Mouse (Mus musculus) gastrocnemius, postnatal 4 days (tissue): ENCODE measurements at regions not wholly inside any gene's neighbourhood (a gene's known extent, or its start where the extent isn't known, plus 50 kb on each side); places are given as distances from the start of the nearest gene placed in this dataset.

Experiments
- DNase-seq, 2 experiments: peaks; one replicate each; pipeline ENCODE4 v3.0.0; 2021 to 2022; ENCODE audit warnings: low spot score in 2 of 2, mixed read lengths in 2 of 2

DNA sequence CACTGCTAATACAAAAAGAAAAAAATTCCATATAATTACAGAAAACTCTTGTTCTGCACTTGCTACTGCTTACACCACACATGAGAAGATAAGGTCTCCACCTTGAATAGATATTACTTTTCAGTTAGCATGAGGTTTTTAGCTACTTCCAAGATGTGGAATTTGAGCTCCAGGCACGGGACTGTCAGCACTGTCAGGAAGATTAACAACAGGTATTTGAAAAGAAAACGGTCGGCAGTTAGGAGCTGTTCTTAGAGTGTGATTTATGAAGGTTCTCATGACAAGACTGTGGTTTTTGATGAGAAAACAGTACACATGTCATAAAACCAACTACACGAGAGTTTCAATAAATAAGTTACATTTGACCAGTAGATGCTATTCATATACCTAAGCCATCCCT, 2970.4 kb upstream of the 5930422O12Rik start:
- no peak for DNase-seq

DNA sequence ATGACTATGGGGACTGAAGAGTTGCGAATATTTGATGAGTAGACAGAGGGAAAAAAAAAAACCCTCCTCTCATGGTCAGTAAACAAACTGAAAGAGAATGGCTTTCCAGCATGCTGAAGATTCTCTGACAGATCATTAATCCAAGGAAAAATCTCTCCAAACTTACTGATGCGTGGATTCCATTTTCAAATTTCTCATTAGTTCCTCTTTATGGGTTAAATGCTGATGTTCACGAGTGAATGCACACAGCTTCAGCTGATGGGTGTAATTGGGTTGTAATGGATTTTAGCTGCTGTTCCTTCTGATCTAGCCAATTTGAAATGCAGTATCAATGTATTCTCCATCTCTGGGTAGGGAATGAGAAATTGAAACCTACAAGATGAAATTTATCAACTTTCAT, 2945.6 kb upstream of the 5930422O12Rik start:
- DNase-seq, result no peak

DNA sequence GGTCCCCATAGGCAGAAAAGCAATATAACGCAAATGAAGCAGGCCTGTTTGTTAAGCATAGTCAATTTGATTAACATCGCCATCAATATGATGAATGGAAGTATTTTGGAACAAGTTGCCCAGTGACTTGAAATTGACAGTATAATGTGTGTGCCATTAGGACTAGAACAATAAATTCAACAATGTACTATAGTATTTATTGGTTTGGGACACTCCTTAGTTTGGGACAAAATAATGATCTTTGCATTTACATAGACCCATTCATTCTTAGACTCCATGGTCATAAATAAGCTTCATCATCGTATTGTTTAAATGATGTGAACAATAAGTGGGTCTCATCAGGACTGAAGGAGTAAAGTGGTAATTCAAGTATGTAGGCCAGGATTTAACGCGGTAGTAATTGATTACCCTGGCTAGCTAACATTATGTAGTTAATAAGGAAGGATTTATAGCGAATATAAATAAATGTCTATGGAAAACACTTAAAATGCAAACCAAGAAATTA, 2933.6 kb upstream of the 5930422O12Rik start:
- no peak for DNase-seq

DNA sequence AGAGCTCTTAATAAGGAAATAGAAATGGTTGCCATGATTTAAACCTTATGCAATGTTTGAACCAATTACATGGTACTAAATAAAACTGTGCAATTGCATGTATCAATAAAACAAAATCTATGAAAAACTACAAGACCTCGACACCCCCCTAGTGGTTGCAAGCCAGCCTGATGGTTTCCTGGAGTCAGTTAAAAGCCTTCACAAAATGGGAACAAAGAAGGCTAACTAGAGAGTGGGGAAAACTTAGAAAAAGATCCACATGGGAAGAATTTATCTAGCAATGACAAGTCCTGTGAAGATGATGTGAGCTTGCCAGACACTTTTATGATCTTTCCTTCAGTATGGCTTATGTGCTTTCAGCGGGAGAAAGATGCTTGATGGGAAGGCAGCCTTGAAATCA, 2926.3 kb upstream of the 5930422O12Rik start:
- DNase-seq, result no peak

DNA sequence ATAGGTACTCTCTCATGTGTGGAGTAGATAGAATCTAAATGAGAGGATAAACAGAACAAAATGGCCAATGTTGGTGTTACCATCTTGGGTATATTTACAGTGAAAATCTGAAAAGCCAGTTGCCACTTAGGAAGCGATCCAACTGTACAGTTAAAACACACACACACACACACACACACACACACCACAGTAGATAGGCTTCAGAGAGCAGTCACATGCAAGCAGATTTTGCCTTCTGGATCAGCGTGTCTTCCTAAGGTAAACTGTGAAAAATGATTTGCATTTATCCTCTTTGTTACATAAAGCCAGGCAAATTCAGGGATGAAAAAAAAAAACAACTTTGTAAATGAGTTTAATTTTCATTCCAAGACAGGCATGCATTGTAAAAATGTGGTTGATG, 2917.2 kb upstream of the 5930422O12Rik start:
- DNase-seq, result no peak

DNA sequence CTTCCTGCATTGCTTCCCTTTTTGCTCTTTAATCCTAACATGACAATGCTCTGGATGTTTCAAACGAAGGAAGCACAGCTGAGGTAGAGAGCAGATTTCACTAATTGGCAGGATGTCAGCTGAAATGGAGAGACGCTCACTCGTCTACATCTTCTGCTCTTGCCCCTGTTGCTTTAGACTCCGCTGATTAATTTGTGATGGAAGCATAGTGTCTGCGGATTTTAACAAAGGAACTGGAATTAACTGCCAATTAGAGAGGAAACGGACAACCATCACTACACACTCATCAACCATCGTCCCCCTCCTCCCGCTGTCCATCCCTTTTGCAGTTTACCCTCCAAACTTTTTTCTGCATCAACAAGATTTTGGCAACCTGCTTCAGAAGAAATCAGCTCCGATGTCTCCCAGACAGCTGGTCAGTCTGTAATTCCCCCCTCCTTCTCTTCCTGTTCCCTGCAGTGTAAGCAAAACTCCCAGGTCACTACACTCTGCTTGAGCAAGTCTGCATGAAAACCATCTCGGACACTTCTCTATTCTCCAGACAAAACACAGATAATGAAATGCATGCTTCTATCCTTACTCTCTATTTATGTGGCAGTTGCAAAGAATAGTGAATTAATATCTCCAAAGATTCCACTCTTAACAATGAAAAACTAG, 2905.6 kb upstream of the 5930422O12Rik start:
- DNase-seq, result no peak

DNA sequence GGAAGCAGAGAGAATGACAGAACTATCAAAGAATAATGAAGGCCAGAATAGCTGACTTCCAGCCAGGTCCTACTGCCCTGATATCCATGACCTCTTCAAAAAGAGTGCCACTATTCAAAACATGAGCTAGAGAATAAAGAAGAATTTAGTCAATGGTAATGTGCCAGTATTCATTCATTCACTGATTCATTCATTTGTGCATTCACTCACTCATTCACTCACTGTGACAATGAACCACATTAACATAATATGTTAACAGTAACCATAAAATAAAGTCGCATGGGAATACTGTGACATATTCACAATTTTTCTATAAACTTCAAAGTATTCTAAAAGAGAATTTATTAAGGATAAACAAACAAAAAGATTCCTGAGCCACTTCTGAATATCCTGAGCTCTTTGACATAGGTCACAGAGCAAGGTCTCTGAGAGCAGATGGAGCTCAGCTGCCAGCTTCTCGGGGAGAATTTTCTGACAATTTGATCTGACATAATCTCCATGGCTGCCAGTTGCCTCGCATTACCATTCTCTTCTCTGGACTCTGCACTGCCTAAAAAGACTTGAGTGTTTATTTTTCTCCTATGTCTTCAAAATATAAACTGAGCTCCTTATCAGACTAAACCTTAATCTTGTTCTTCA, 2895.5 kb upstream of the 5930422O12Rik start:
- DNase-seq, result no peak

DNA sequence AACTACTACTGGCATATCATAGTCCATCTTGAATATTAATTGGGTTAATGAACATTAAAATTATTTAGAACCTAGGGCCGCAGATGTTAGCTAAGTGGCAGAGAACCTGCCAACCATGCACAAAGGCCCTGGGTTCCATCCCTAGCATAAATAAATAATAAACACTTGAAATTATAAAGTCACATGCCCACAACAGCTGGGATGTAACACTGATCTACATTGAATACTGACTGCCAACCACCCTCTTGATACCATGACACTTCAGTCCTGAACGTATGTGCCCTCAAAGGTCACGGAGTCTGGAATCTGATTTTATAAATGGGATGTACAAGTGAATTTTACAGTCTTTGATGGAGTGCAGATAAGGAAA, 2895.0 kb upstream of the 5930422O12Rik start:
- no peak for DNase-seq

DNA sequence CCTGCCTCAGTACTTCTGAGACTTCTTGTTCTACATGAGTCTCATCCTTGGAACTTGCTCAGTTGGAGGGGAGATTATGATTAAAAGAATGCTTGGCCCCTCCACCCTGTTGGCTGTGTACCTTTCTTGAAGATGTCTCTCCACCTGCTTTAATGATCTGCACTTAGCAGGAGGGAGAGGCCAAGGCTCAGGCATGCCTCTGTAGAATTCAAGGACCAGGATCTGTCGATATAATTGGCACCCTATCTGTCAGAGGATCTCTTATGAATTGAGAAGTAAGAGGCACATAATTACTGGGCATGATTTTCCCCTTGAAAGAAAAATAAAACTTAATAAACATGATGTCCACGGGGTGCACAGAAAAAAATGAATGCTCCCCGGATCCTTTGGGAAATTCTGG, 2893.1 kb upstream of the 5930422O12Rik start:
- no peak for DNase-seq

DNA sequence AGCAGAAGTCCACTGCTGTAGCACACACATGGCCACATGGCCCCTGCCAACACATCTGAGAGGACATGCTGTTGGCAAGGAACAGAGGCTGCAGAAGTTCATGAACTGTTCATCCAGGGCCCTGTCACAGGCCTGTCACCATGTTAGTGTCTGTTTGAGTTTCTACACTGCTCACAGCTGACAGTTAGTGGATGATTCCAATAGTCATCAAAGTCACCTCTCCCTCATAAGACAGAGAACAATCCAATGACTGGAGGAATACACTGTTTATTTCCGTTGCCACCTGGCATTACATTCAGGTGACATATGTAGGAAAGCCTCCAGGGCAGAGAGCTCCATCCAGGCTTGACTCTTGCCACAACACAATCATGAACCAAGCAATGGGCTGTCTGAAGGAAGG, 2886.3 kb upstream of the 5930422O12Rik start:
- no peak for DNase-seq

DNA sequence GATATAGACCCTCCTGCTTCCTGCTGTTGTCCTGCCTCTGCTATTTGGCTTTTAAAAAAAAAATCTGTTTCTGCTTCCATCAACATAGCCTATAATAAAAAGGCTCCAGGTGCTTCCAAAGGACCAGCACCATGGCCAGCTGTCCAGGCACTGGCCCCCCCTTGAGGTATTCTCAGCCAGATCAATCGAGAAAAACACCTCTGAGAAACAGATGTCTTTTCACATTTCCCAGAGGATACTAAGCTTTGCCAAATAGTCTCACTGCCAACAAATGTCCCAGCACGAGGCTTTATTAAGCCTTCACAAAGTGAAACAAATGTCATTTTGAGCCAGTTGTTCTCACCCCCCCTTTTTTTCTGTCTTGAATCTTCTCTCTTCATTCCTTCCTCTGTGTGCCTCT, 2880.7 kb upstream of the 5930422O12Rik start:
- DNase-seq, result peak in 1 of 2 experiments; percentile 11

DNA sequence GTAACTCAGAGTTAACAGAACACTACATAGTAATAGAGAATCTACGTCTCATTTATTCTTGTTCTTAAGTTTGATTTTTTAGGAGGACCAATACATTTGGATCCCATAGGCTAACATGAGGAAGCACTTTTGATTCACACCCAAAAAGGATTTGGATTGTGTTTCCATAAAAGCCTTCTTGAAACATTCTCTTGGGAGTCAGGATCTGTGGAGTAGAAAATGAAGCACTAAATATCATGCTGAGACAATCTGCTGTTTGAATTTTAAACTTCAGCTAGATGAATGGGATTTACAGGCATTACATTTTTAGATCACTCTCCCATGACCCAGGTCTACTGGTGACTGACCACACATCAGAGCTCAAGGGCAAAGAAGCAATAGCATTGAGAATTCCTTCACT, 2877.5 kb upstream of the 5930422O12Rik start:
- no peak for DNase-seq

DNA sequence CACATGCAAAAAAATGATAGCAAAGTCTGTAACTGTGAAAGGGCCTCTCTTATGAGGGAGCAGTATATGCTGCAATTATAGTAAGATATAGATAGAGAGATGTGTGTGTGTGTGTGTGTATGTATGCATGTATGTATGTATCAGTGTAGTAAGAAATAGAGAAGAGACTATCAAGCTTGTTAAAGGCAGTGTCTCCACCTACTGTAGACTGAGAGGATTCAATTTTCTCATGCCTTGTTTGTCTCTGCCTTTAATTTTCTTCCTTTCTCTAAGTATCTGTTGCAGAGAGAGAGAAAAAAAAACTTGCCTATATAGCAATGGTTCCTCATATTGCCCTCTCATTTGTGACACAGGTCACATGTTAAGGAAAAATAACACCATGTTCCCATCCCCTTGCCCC, 2871.1 kb upstream of the 5930422O12Rik start:
- no peak for DNase-seq

DNA sequence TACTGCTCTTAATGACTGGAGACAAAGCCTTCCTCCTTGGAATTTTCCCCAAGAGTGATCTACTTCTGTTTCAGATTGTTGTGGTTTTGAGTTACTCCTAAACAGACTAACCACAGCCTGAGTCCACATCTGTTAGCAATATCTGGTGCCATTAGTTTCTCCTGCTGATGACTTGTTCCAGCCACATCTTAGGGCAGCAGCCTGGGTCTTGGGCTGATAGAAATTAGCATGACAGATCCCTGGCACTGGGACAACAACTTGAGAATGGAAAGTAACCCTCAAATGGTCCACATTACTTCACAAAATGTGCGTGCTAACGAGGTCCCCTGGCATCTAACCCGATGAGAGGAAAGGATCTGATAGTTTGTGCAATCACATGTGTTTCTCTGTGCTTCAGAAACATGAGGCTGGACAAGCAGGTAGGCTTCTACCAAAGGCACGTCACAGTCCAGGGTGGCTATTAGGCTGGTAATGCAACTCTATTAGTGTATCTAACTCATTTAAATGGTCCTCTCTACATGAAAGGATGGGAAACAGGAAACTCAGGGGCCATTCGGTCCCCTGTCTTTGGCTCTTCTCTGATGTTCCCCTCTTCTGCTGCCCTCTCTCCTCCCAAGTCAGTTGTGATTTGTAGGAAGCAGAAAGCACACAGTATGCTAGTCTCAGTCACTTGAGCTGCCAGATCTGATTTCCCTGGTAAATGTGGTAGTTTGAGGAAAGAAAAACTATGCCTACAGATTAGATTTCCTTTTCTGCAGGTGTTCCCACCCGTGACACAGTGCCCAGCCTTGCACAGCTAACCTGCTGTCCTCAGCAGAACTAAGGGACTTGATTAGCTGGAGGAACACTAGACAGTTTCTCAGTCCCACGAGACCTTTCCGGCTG, 2866.9 kb upstream of the 5930422O12Rik start:
- DNase-seq, result no peak

DNA sequence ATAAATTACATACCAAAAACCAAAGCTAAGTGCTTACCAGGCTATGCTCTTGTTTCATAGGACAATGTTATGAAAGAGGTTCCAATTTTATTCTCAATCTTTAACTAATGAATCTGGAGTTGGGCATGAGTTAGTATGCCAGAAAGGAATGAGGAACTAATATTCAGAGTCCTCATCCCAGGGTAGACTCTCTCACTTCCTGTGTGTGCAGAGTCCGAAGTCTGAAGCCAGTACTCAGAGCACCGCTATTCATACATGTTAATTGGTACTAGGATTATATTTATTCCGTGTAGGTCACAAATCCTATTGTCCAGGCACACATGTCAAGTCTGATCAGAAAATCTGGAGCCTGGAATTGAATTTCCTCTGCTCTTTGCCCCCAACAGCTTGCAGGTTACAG, 2858.7 kb upstream of the 5930422O12Rik start:
- no peak for DNase-seq

DNA sequence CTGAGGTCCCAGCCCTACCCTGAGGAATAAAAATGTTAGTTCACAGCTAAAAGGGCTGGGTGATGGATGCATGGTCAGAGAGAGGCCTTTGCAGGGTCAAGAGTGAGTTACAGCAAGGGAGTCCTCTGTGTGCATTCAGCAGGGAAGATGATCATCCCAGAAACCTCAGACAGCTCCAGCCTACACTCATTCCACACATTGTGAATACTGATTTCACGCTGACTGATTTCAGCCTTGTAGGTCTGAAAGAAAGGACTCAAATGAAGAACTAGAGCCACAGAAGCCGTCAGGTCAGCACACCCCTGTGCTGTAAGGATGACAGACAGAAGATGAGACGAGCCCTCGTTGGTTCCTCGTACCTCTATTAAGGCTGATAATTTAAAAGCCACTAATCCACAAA, 2858.0 kb upstream of the 5930422O12Rik start:
- no peak for DNase-seq

DNA sequence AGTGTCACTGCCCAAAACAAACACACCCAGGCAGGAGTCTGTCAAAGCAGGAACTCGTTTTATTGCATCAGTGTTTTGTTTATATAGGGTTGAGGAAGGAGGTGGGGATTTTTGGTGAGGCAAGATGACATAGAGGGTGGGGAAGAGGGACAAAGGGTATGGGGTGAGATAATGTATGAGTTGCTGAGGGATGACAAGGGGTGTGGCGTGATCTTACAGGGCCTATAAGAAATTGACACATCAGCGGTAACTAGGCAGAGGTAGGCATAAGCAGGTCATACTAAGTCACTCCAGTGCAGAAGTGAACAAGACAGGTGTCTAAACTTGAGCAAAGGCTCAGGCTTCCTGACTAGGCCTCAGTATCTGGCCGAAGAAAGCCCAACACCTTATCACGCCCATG, 2841.0 kb upstream of the 5930422O12Rik start:
- DNase-seq, result no peak

DNA sequence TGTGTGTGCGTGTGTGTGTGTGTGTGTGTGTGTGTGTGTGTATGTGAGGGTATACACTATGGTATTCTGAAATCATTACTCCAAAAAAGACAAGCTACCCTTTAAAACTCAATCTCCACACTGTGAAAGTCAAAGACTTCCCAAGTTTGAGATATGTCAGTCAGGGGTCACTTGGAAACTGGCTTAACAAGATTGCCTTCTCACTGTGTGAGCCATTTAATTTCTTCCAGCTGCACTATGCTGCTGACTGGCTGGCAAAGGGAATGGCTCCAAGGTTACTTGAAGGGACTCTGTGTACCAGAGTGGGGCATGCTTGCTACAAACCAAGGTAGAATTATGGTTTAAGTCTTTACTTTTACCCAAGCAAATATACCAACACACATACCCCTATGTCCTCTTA, 2826.1 kb upstream of the 5930422O12Rik start:
- no peak for DNase-seq

DNA sequence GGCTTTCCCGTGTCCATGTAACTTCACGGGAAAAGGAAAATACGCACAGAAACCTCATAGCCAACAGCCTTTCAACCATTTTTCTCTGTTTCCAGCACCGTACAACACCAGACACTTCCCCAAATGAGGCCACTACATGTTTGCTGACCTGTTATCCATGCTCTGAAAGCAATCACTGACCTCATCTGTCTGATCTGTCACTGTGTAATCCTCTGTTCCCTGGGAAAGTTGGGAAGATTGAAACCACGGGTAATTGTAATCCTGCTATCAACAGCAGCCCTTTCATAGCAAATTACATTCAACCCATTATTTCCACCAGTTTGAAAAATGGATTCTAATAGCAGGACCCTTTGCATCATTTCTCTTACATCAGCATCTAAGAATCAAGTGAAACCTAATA, 2798.2 kb upstream of the 5930422O12Rik start:
- no peak for DNase-seq

DNA sequence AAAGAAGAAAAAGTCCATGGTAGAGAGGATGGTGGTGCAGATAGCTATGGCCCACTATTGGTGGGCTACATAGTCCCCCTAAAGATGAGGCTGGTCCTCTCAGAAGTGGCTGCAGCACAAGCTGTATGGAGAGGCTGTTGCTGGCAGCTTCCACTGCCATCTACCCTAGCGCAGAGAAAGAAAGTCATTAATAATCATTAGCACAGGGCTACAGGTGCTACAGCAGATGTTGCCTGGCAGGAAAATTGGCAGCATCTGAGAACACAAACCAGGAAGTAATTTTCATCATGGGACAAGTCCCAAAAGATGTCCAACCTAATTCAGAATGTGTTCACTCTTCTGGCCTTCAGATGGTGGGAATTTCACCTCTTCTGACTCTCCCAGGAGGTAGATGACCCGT, 2791.7 kb upstream of the 5930422O12Rik start:
- DNase-seq, result no peak

DNA sequence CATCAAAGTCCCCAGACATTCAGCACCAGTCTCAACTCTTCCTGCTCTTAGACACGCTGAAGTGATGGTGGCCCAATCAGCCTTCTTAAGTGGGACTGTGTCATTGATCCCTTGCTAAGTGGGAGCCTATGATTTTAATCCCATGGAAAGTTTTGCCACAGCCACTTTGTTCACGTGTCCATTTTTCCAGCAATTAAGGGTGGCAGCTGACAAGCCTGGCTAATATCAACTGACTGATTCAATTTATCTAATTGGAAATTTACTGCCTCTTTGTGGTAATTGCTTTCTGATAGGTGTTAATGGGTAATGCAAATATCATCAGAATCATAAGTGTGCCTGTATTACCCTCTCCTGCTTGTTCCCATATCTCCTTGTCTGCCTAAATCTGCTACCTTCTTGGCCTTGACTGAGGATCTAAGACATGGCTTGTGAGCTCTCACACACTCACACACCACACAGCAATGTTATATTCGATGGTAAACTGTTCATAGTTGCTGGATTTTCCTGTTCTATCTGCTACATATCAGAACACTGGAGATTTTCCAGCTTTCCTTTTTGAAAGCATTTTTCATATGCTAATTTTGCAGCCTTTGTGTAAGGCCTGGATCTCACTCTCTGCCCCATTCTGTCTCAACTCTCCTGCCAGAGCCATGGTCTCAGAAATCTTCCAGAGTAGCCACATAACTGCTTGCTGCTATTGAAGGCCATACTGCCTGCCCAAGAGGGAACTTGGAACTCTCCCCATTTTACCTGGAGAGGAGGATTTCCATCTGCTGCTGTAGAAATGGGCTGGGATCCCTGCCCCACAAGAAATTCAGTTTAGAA, 2785.4 kb upstream of the 5930422O12Rik start:
- DNase-seq, result no peak
